Mouse (Mus musculus) neural tube, embryonic 14.5 days (tissue): ENCODE results near the gene Smtn. TPM values are rescaled to one million over a fixed set of nuclear protein-coding genes. Genes with fewer than 3 reads are reported as not detected.

ENCODE experiments used
- ATAC-seq: fragments of 200-750 bp; cut with Nextera tagmentation; 2 replicates; pipeline ENCODE4 v1.8.0; 2017; ENCODE audit warnings: low read depth, mild to moderate bottlenecking, moderate TSS enrichment, moderate library complexity
- H3K27ac ChIP-seq: fragments of 300-500 bp; sonication (generic); 2 replicates; pipeline ENCODE4 v1.5.1; 2014; ENCODE audit warnings: low read depth, mild to moderate bottlenecking, control low read depth, low read length, moderate library complexity, mixed read lengths
- H3K27me3 ChIP-seq: fragments of 300-500 bp; sonication (generic); 2 replicates; pipeline ENCODE4 v1.6.1; 2014; ENCODE audit warnings: low read length; ENCODE audit not compliant: control insufficient read depth, insufficient read depth
- H3K36me3 ChIP-seq: fragments of 300-500 bp; sonication (generic); 2 replicates; pipeline ENCODE4 v1.6.1; 2014; ENCODE audit warnings: low read length, mixed read lengths; ENCODE audit not compliant: control insufficient read depth, insufficient read depth
- H3K4me1 ChIP-seq: fragments of 300-500 bp; sonication (generic); 2 replicates; pipeline ENCODE4 v1.6.1; 2014; ENCODE audit warnings: low read length; ENCODE audit not compliant: control insufficient read depth, insufficient read depth
- H3K4me2 ChIP-seq: fragments of 300-500 bp; sonication (generic); 2 replicates; pipeline ENCODE4 v1.6.1; 2014; ENCODE audit warnings: mild to moderate bottlenecking, low read depth, low read length, control low read depth
- H3K4me3 ChIP-seq: fragments of 300-500 bp; sonication (generic); 2 replicates; pipeline ENCODE4 v1.5.1; 2014; ENCODE audit warnings: low read depth, low read length, control low read depth, mixed read lengths
- H3K9ac ChIP-seq: fragments of 300-500 bp; sonication (generic); replicated peaks from 2 replicates; pipeline ENCODE4 v1.6.1; 2014; ENCODE audit warnings: low read depth, mild to moderate bottlenecking, control low read depth, low read length, mixed read lengths
- H3K9me3 ChIP-seq: fragments of 300-500 bp; sonication (generic); 2 replicates; pipeline ENCODE4 v1.6.1; 2016; ENCODE audit warnings: low read length; ENCODE audit not compliant: control insufficient read depth
- WGBS: fragments of 180-500 bp; shearing (Covaris S2); extraction: QIAGEN DNeasy Blood & Tissue Kit; methylation state at CpG from one replicate; pipeline ENCODE4 v1.1.7; 2014; 5-methylcytosine and 5-hydroxymethylcytosine counted together
- polyA plus RNA-seq: library from polyadenylated mRNA; unstranded; fragments of >200 nt; fragmentation: Nextera tagmentation; extraction: Ambion mirVana; gene quantifications from 2 replicates; pipeline ENCODE4 v1.2.1, GENCODE M21; 2014

Smtn gene
- polyA plus RNA-seq, 1 experiment from 2014 or later, result 7.8 TPM

DNA sequence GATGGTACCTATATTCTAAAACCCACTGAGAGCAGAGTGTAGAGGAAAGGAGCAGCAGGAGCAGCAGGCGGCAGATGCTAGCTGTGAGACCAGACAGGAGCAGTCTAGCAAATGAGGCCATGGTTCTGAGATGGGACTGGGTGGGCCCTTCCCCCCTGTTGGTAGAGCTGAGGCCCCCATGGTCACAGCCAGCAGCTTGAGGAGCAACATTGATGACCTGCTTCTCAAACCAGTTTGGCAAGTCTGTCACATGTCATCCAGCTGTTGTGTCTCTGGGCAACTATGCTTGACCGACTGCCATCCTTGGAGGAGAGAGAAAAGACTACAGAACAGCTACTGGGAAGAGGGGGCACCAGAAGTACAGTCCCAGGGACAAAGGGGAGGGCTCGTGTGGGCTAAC lies 1.5 kb upstream of the Smtn start:
- Histone ChIP-seq H3K4me2 (no peak overlapping the region), H3K36me3 (no peaks in the 10 kb centered on the region), H3K4me3 (no peak overlapping the region), H3K9me3 (no peaks in the 10 kb centered on the region), H3K27ac (no peak overlapping the region), H3K4me1 (no peaks in the 10 kb centered on the region), H3K27me3 (no peaks in the 10 kb centered on the region), H3K9ac (no peak overlapping the region)
- 82% methylated on average over 3 of the region's 3 CpGs for WGBS
- ATAC-seq, result no peak

DNA sequence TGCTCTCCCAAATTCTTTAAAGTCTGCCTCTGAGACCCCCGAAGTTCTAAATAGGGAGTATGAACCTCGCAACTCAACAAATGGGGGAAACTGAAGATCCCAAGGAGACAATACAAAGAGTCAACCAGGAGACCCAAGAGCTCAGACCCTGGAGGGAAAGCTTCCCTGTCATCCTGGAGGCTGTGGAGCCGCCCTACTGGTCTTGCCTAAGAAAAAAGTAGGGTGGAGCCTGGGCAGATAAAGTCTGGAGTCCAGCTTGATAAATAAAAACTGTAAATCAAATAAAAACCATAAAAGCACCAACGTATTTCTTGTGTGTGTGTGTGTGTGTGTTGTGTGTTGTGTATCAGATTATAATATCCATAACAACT lies 601 bp downstream of the Smtn start:
- no peak overlapping the region for H3K27ac ChIP-seq
- 80% methylated on average over 4 of the region's 4 CpGs for WGBS
- no peaks in the 10 kb centered on the region for H3K9me3 ChIP-seq
- H3K4me2 ChIP-seq, result peak overlapping the region; percentile 68
- no peaks in the 10 kb centered on the region for H3K4me1 ChIP-seq
- H3K36me3 ChIP-seq, result no peaks in the 10 kb centered on the region
- peak overlapping the region; percentile 37; the same call in 1 of the 2 replicates for H3K4me3 ChIP-seq
- no peaks in the 10 kb centered on the region for H3K27me3 ChIP-seq
- no peak for ATAC-seq
- no peak overlapping the region for H3K9ac ChIP-seq

DNA sequence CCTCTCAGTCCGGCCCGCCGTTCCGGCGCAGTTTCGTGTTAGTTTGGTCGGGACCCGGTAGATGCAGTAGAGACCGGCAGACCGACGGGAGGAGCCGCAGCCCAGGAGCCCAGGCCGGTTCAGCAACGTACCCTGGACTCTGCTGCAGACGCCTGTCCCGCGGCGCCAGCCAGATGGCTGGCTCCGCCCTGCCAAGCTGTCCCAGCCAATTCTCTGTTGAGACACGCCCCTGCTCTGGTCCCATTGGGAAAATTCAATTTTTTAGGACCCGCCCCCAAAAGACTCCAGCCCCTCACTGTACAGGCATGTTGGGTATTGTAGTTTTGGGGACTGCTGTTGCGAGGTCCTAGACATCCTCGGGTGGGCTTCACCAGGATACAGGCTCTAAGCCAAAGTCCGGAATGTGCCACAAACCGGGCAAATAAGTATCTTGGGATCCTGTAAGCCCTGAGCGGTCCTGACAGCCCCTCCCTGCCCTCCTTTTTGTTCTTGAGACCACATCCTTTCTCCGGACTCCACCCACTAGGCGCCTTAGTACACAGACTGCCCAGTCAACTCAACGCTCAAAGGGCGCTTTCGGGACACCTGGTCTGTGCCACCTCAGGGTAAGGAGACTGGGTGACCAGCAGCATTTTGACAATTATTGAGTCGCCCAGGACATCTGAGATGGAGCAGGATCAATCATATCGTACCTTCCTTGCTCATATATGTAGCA lies 1.1 kb downstream of the Smtn start:
- peak overlapping the region; percentile 68 for H3K4me2 ChIP-seq
- WGBS, result 5% methylated on average over 33 of the region's 33 CpGs

DNA sequence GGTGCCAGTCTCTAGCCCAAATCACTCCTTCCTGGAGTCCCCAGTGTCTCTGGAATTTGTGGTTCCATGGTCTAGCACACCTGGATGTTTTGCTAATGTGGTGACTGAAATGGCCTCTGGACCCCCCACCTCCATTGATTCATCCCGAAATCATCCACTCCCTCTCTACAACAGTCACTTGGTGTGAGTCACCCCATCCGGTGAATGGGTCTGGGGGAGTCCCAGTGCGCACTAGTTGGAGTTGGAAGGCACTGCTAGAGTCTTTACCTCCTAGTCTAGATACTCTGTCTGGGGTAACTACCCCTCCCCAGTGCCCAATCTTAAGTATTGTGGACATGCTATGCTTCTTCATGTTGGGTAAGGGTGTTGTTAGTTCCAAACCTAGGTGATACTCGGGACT lies 2.1 kb downstream of the Smtn start:
- no peaks in the 10 kb centered on the region for H3K36me3 ChIP-seq
- H3K27ac ChIP-seq, result no peak overlapping the region
- H3K27me3 ChIP-seq, result no peaks in the 10 kb centered on the region
- H3K4me2 ChIP-seq, result peak overlapping the region; percentile 68
- peak overlapping the region; percentile 37 for H3K4me3 ChIP-seq
- H3K4me1 ChIP-seq, result no peaks in the 10 kb centered on the region
- ATAC-seq, result no peak
- 64% methylated on average over 4 of the region's 4 CpGs for WGBS
- no peaks in the 10 kb centered on the region for H3K9me3 ChIP-seq
- peak overlapping the region; percentile 47; the same call in 1 of the 2 replicates for H3K9ac ChIP-seq

More for the DNA sequence above, 1.1 kb downstream of the Smtn start:
- Histone ChIP-seq H3K36me3 (no peaks in the 10 kb centered on the region), H3K9me3 (no peaks in the 10 kb centered on the region), H3K27me3 (no peaks in the 10 kb centered on the region), H3K4me3 (peak overlapping the region; percentile 37), H3K4me1 (no peaks in the 10 kb centered on the region), H3K9ac (peak overlapping the region; percentile 47), H3K27ac (no peak overlapping the region)
- peak; percentile 88 for ATAC-seq

DNA sequence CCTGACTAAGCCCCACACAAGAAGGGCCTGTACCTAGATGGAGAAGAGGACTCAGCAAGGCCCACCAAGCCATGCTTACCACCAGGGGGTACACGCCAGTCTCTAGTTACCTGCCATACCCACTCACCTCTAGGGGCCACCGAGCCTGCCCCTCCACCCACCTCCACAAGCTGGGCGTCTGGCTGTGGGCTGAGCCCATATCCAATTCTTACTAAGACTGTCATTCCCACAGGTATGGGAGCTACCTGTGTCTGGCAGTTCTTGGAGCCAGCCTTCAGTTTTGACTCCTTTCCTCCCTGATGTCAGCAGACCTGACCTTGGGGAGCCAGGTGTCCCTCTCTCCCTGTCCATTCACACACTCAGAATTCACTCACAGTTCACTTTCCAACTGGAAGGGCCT lies 2.7 kb downstream of the Smtn start:
- H3K27me3 ChIP-seq, result no peaks in the 10 kb centered on the region
- H3K27ac ChIP-seq, result no peak overlapping the region
- no peak for ATAC-seq
- 93% methylated on average over 3 of the region's 3 CpGs for WGBS
- no peak overlapping the region for H3K9ac ChIP-seq
- H3K4me3 ChIP-seq, result no peak overlapping the region
- H3K4me1 ChIP-seq, result no peaks in the 10 kb centered on the region
- peak overlapping the region; percentile 68 for H3K4me2 ChIP-seq
- no peaks in the 10 kb centered on the region for H3K9me3 ChIP-seq
- H3K36me3 ChIP-seq, result no peaks in the 10 kb centered on the region

DNA sequence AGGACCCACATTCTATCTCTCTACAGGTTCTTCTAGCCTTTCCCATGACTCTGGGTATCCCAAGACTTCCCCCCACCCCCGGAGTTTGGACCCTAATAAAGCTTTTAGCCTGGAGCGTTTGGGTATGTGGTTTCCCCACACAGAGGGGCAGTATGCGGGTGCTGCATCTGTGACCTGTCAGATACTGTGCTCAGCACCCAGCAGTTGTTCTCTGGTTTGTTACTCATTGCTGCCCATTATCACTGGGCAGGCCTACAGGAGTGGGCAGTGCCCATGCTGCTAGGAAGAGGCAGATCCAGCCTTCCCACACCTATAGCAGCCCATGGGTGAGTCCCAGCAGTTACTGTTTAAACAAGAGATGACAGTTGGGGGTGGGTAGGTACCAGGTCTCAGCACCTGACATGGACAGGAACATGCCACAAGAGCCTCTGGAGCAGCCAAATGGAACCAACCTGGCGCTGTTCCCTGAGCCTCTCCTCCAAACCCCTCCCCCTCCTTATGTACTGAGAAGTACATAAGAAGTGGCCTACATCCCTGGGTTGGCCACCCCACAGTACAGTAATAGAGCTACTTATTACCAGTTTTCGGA lies 3.6 kb downstream of the Smtn start:
- Histone ChIP-seq H3K9ac (no peak overlapping the region), H3K4me3 (no peak overlapping the region), H3K27me3 (no peaks in the 10 kb centered on the region), H3K27ac (no peak overlapping the region), H3K9me3 (no peaks in the 10 kb centered on the region), H3K36me3 (no peaks in the 10 kb centered on the region), H3K4me2 (no peak overlapping the region; the same call in 1 of the 2 replicates), H3K4me1 (no peaks in the 10 kb centered on the region)
- WGBS, result 91% methylated on average over 5 of the region's 5 CpGs
- ATAC-seq, result no peak

DNA sequence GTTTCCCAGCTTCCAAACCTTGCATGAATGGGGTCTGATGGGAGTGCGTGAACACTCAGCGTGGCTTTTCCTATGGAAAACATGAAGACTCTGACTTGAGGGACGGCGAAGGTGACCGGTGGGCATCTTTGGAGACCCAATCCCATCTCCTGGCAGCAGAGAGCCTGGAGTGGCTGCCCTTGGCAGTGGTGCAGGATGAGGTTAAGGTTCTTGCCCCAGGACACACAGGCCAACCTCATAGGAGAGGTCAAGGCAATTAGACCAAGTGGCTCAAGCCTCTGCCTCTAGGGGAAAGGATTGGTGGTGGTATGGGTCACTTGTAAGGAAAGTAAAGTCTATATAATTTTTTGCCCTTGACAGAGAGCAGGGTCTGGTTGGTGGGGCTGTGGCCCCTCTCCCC lies 4.3 kb downstream of the Smtn start:
- no peaks in the 10 kb centered on the region for H3K36me3 ChIP-seq
- 54% methylated on average over 5 of the region's 5 CpGs for WGBS

DNA sequence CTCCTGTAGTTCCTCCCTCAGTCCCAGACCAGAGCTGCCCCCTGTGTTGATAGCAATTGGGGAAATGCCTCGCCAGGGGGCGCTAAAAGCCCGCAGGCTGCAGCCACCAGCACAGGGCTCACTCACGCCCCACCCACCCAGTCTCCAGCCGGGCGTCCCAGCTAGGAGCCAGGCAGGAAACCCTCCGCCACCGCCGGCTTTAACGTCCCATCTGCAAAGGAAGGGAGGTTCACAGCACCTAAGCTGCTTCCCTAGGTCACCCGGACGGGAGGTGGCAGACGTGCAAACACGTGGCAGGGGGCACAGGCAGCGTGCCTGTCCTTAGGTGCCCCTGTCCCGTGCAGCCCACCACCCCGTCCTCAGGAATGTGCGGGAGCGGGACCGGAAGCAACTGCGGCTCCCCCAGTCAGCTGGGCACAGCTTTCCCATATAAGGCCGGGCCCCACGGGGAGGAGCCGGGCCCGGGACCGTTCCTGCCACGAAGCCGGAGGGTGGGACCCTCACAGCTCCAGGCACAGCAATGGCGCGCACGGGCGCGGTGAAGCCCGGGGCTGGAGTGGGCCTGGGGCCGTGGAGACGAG lies 4.9 kb downstream of the Smtn start:
- no peaks in the 10 kb centered on the region for H3K27me3 ChIP-seq
- peak; percentile 87 for ATAC-seq
- peak overlapping the region; percentile 73; the same call in 1 of the 2 replicates for H3K27ac ChIP-seq
- peak overlapping the region; percentile 52 for H3K4me3 ChIP-seq
- H3K9me3 ChIP-seq, result no peaks in the 10 kb centered on the region
- no peaks in the 10 kb centered on the region for H3K4me1 ChIP-seq
- under 1% methylated on average over 35 of the region's 36 CpGs for WGBS
- H3K9ac ChIP-seq, result peak overlapping the region; percentile 75
- H3K36me3 ChIP-seq, result no peaks in the 10 kb centered on the region
- H3K4me2 ChIP-seq, result peak overlapping the region; percentile 99

More for the DNA sequence above, 4.3 kb downstream of the Smtn start:
- peak overlapping the region; percentile 99 for H3K4me2 ChIP-seq
- H3K9me3 ChIP-seq, result no peaks in the 10 kb centered on the region
- H3K27ac ChIP-seq, result peak overlapping the region; percentile 73; the same call in 1 of the 2 replicates
- ATAC-seq, result no peak
- H3K4me1 ChIP-seq, result no peaks in the 10 kb centered on the region
- H3K4me3 ChIP-seq, result peak overlapping the region; percentile 52
- no peaks in the 10 kb centered on the region for H3K27me3 ChIP-seq
- H3K9ac ChIP-seq, result peak overlapping the region; percentile 75; the same call in 1 of the 2 replicates

DNA sequence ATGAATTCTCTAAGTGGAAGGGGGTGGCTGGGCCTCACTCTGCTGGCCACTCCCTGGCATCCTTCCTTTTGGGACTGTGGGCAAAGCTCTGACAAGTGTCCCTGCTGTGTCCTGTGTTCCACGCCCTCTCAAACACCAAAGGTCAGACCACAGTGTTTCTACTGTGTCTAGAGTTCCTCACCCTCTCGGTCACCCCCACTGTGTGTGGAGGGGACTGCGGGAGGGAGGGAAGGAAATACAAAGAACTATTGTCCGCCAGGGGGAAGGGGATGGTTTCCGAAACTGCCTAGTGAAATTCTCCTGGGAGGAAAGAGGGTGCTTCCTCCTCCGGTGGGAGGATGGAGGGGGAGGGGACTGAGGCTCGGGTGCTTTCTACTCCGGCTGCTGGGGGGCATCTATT lies 5.5 kb downstream of the Smtn start:
- Histone ChIP-seq H3K9ac (no peak overlapping the region), H3K4me3 (peak overlapping the region; percentile 52; the same call in 1 of the 2 replicates), H3K27ac (no peak overlapping the region), H3K9me3 (no peaks in the 10 kb centered on the region), H3K27me3 (no peaks in the 10 kb centered on the region), H3K36me3 (no peaks in the 10 kb centered on the region), H3K4me2 (peak overlapping the region; percentile 99), H3K4me1 (no peaks in the 10 kb centered on the region)
- WGBS, result 6% methylated on average over 8 of the region's 8 CpGs
- 0 out of 2 replicates have a peak, but pooled peaks have one; percentile 3 for ATAC-seq
